Mouse (Mus musculus) liver, embryonic 14.5 days (tissue): ENCODE data around the gene Efcab1.

Experiments used
- CTCF ChIP-seq: IDR thresholded peaks from 2 replicates; pipeline ENCODE4 v1.5.1; 2016; ENCODE audit warnings: antibody characterized with exemption, low read depth, control low read depth
- EP300 ChIP-seq: IDR thresholded peaks from 2 replicates; pipeline ENCODE4 v1.6.1; 2016; ENCODE audit warnings: antibody characterized with exemption, low read depth

- TF ChIP-seq CTCF = no peak
- TF ChIP-seq EP300 = no peak
Observed at GRCm38 (mm10) chr16:14992461-14993107, 86.2 kb downstream of the Efcab1 start.
